Mouse (Mus musculus) adrenal gland, postnatal 14 days (tissue): Measurements from ENCODE around the gene P2rx2. TPM values are rescaled to one million over a fixed set of nuclear protein-coding genes. Genes with fewer than 3 reads are reported as not detected.

Source experiments
- DNase-seq: peaks from one replicate; pipeline ENCODE4 v3.0.0; 2021; ENCODE audit warnings: mixed read lengths
- total RNA-seq: library from RNA; stranded (reverse); gene quantifications from 2 replicates; pipeline ENCODE4 v1.2.3, GENCODE M21; 2021

P2rx2 gene
- total RNA-seq, 1 experiment from 2014 or later: 0.48 TPM

GRCm38 (mm10) chr5:110330508-110330907 is 12.5 kb downstream of the P2rx2 start:
- DNase-seq: no peak

DNA sequence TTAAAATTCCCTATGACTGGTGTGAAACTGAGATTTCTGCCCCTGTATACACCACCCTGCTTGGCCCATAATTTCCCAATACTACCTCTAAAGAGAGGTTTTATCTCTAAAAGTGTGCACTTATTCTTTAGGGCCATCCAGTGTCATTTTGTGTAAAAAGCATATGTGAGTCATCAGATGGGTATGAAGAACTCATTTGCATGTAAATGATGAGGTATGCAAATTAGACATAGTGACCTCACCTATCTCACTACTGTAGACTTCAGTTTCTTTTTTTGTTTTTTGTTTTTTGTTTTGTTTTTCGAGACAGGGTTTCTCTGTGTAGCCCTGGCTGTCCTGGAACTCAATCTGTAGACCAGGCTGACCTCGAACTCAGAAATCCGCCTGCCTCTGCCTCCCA is 29.9 kb downstream of the P2rx2 start:
- DNase-seq: no peak

DNA sequence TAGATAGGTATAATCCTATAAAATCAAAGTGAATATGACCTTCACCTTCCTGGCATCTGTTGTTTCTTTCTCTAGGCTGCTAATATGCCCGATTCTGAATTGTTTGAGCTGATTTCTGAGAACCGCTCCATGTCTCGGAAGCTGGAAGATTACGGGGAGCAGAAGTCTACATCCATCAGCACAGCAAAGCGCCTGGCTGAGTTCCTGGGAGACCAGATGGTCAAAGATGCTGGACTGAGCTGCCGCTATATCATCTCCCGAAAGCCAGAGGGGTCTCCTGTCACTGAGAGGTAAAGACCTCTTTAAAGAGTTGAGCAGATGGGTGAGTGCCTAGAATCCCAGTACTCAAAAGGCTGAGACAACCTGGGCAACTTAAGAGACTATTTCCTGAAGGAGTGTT is 34.2 kb downstream of the P2rx2 start:
- DNase-seq: no peak

- DNase-seq: no peak
Measured at GRCm38 (mm10) chr5:110300591-110300990, 42.4 kb downstream of the P2rx2 start.

DNA sequence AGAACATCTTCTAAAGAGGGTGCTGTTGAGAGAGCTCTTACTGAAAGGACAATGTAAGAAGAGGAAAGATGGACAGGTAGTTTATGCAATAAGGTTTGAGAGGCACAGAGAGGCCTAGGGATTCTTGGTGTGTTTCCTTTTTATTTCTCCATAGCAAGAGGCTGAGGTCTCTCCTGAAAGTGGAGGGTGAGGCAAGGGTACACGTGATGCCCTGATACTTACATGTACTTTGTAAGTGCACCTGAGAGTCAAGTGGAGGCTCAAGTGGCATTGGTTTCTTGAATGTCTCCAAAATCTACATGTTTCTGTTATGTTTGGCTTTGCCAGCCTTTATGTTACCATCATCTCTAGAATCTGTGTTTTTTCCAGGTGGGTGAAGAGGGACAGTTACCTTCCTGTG is 46.4 kb downstream of the P2rx2 start:
- no peak for DNase-seq

DNA sequence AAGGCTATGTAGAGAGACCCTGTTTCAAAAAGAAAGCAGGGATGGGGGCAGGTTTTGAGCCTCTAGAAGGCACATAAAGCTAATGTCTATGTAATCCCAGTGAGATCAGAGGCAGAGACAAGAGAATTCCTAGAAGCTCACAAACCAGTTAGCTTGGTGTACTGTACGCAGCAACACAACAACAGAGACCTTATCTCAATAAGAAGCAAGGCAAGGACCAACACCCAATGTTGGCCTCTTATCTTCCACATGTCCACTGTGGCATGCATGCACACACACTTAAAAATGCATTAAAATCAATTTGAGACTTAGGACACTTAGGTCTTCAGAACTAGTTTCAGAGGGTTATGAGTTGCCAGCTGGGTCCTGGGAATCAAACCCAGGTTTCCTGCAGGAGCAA is 51.4 kb downstream of the P2rx2 start:
- no peak for DNase-seq

Other genes starting within 250 kb of the P2rx2 start
- 0.11 and 0.45 TPM in 2 replicates for gene Gm35315, start 248.8 kb downstream of the P2rx2 start, total RNA-seq
- gene Plcxd1, start 243.2 kb downstream of the P2rx2 start, total RNA-seq: not detected in 2 replicates
- gene Gtpbp6, start 235.0 kb downstream of the P2rx2 start, total RNA-seq: 57.4 and 63.7 TPM in 2 replicates
- gene Zfp605, start 233.1 kb downstream of the P2rx2 start, total RNA-seq: 4.7 and 7.8 TPM in 2 replicates
- 34.1 and 46.1 TPM in 2 replicates for gene Chfr, start 207.4 kb downstream of the P2rx2 start, total RNA-seq
- gene Golga3, start 166.5 kb downstream of the P2rx2 start, total RNA-seq: 33.0 and 36.0 TPM in 2 replicates
- 32.5 and 33.8 TPM in 2 replicates for gene Ankle2, start 112.2 kb downstream of the P2rx2 start, total RNA-seq
- gene Pgam5, start 73.3 kb downstream of the P2rx2 start, total RNA-seq: 49.5 and 51.4 TPM in 2 replicates
- gene Pxmp2, start 57.0 kb downstream of the P2rx2 start, total RNA-seq: 18.6 and 39.4 TPM in 2 replicates
- 8.2 and 11.9 TPM in 2 replicates for gene Pole, start 56.9 kb downstream of the P2rx2 start, total RNA-seq
- not detected in 2 replicates for gene Lrcol1, start 1.5 kb upstream of the P2rx2 start, total RNA-seq
- 74.4 and 78.0 TPM in 2 replicates for gene Fbrsl1, start 105.3 kb upstream of the P2rx2 start, total RNA-seq
- 0.30 TPM in 1 of 2 replicates, not detected in the other for gene Galnt9, start 201.1 kb upstream of the P2rx2 start, total RNA-seq